Mouse (Mus musculus): ENCODE measurements at regions not wholly inside any gene's neighbourhood (a gene's known extent, or its start where the extent isn't known, plus 50 kb on each side); places are given as distances from the start of the nearest gene placed in this dataset.
"Not testable (repeated sequence)": the region's sequence is repeated elsewhere in the genome, so short reads cannot be mapped to it uniquely, and the experiment has no call there.

- H3K4me3 ChIP-seq (replicated peaks; ENCODE audit: low read length) = no peak overlapping the region
- no peaks in the 10 kb centered on the region for H3K4me1 ChIP-seq (replicated peaks; ENCODE audit: low read depth, low read length)
- no peaks in the 10 kb centered on the region for H3K36me3 ChIP-seq (ENCODE audit: insufficient read depth, low read length)
- H3K9me3 ChIP-seq (ENCODE audit: low read length) = no peaks in the 10 kb centered on the region
- TF ChIP-seq NANOG (IDR thresholded peaks at IDR 0.05; ENCODE audit: borderline replicate concordance, low read length) = no peak
- TF ChIP-seq POU5F1 (IDR thresholded peaks at IDR 0.05; ENCODE audit: borderline replicate concordance, low read length) = no peak
- TF ChIP-seq CTCF (conservative IDR thresholded peaks at IDR 0.05; ENCODE audit: low read length) = no peak
- H3K27me3 ChIP-seq (ENCODE audit: insufficient read depth, low read length) = no peaks in the 10 kb centered on the region
Observed at GRCm38 (mm10) chr16:49497521-49498010, 201.5 kb upstream of the Ift57 start.

GRCm38 (mm10) chr16:49500818-49501217 lies 198.2 kb upstream of the Ift57 start:
- no peaks in the 10 kb centered on the region for H3K9me3 ChIP-seq (ENCODE audit: low read length)
- no peak overlapping the region for H3K4me3 ChIP-seq (replicated peaks; ENCODE audit: low read length)
- no peak for TF ChIP-seq POU5F1 (IDR thresholded peaks at IDR 0.05; ENCODE audit: borderline replicate concordance, low read length)
- peak; percentile 67 for TF ChIP-seq CTCF (conservative IDR thresholded peaks at IDR 0.05; ENCODE audit: low read length)
- no peaks in the 10 kb centered on the region for H3K27me3 ChIP-seq (ENCODE audit: insufficient read depth, low read length)
- peaks cover 10% of the 10 kb centered on the region for H3K4me1 ChIP-seq (replicated peaks; ENCODE audit: low read depth, low read length)
- H3K36me3 ChIP-seq (ENCODE audit: insufficient read depth, low read length) = no peaks in the 10 kb centered on the region

- no peaks in the 10 kb centered on the region for H3K36me3 ChIP-seq (ENCODE audit: insufficient read depth, low read length)
- no peak overlapping the region for H3K4me3 ChIP-seq (replicated peaks; ENCODE audit: low read length)
- no peak for TF ChIP-seq NANOG (IDR thresholded peaks at IDR 0.05; ENCODE audit: borderline replicate concordance, low read length)
- no peak for TF ChIP-seq CTCF (conservative IDR thresholded peaks at IDR 0.05; ENCODE audit: low read length)
- TF ChIP-seq POU5F1 (IDR thresholded peaks at IDR 0.05; ENCODE audit: borderline replicate concordance, low read length) = no peak
- H3K27me3 ChIP-seq (ENCODE audit: insufficient read depth, low read length) = no peaks in the 10 kb centered on the region
- no peaks in the 10 kb centered on the region for H3K9me3 ChIP-seq (ENCODE audit: low read length)
- peaks cover 10% of the 10 kb centered on the region for H3K4me1 ChIP-seq (replicated peaks; ENCODE audit: low read depth, low read length)
Observed at GRCm38 (mm10) chr16:49503897-49504413, 195.1 kb upstream of the Ift57 start.

DNA sequence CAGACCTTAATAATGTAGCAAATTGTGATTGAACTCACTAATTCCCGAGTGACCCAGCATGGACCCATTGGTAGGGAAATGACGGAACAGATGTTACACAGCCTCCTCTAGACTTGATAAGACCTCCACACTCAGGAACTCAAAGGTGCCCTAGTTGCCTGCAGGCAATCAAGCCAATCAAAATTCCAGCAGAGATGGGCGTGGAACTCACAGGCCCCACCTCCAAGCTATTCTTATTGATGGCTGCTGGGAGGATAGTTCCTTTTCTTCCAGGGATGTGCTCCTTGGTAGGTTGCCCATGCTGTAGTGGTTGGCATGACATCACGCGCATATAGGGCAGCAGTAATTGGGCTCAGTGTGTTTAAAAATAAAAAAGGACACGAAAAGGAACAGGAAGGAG lies 194.4 kb upstream of the Ift57 start:
- Histone ChIP-seq H3K27me3 (ENCODE audit: insufficient read depth, low read length) (no peaks in the 10 kb centered on the region), H3K36me3 (ENCODE audit: insufficient read depth, low read length) (no peaks in the 10 kb centered on the region), H3K9me3 (ENCODE audit: low read length) (no peaks in the 10 kb centered on the region), H3K4me1 (replicated peaks; ENCODE audit: low read depth, low read length) (peaks cover 10% of the 10 kb centered on the region), H3K4me3 (replicated peaks; ENCODE audit: low read length) (no peak overlapping the region)
- TF ChIP-seq POU5F1 (IDR thresholded peaks at IDR 0.05; ENCODE audit: borderline replicate concordance, low read length) = no peak
- TF ChIP-seq NANOG (IDR thresholded peaks at IDR 0.05; ENCODE audit: borderline replicate concordance, low read length) = 0 out of 2 replicates have a peak, but pooled peaks have one; percentile 25

GRCm38 (mm10) chr16:49505271-49505670 lies 193.8 kb upstream of the Ift57 start:
- Histone ChIP-seq H3K4me3 (replicated peaks; ENCODE audit: low read length) (no peak overlapping the region), H3K9me3 (ENCODE audit: low read length) (no peaks in the 10 kb centered on the region), H3K27me3 (ENCODE audit: insufficient read depth, low read length) (no peaks in the 10 kb centered on the region), H3K4me1 (replicated peaks; ENCODE audit: low read depth, low read length) (peaks cover 10% of the 10 kb centered on the region), H3K36me3 (ENCODE audit: insufficient read depth, low read length) (no peaks in the 10 kb centered on the region)
- no peak for TF ChIP-seq POU5F1 (IDR thresholded peaks at IDR 0.05; ENCODE audit: borderline replicate concordance, low read length)
- no peak for TF ChIP-seq CTCF (conservative IDR thresholded peaks at IDR 0.05; ENCODE audit: low read length)
- no peak for TF ChIP-seq NANOG (IDR thresholded peaks at IDR 0.05; ENCODE audit: borderline replicate concordance, low read length)

GRCm38 (mm10) chr16:49518844-49519243 lies 180.2 kb upstream of the Ift57 start:
- TF ChIP-seq POU5F1 (IDR thresholded peaks at IDR 0.05; ENCODE audit: borderline replicate concordance, low read length) = no peak
- TF ChIP-seq NANOG (IDR thresholded peaks at IDR 0.05; ENCODE audit: borderline replicate concordance, low read length) = no peak
- no peak for TF ChIP-seq CTCF (conservative IDR thresholded peaks at IDR 0.05; ENCODE audit: low read length)

GRCm38 (mm10) chr16:49520411-49520810 lies 178.6 kb upstream of the Ift57 start:
- no peaks in the 10 kb centered on the region for H3K27me3 ChIP-seq (ENCODE audit: insufficient read depth, low read length)
- no peak overlapping the region for H3K4me3 ChIP-seq (replicated peaks; ENCODE audit: low read length)
- TF ChIP-seq POU5F1 (IDR thresholded peaks at IDR 0.05; ENCODE audit: borderline replicate concordance, low read length) = no peak
- no peak for TF ChIP-seq NANOG (IDR thresholded peaks at IDR 0.05; ENCODE audit: borderline replicate concordance, low read length)
- H3K9me3 ChIP-seq (ENCODE audit: low read length) = no peaks in the 10 kb centered on the region
- no peaks in the 10 kb centered on the region for H3K4me1 ChIP-seq (replicated peaks; ENCODE audit: low read depth, low read length)
- H3K36me3 ChIP-seq (ENCODE audit: insufficient read depth, low read length) = no peaks in the 10 kb centered on the region

More at GRCm38 (mm10) chr16:49518844-49519243, 180.2 kb upstream of the Ift57 start:
- Histone ChIP-seq H3K36me3 (ENCODE audit: insufficient read depth, low read length) (no peaks in the 10 kb centered on the region), H3K4me3 (replicated peaks; ENCODE audit: low read length) (no peak overlapping the region), H3K4me1 (replicated peaks; ENCODE audit: low read depth, low read length) (no peaks in the 10 kb centered on the region), H3K27me3 (ENCODE audit: insufficient read depth, low read length) (no peaks in the 10 kb centered on the region), H3K9me3 (ENCODE audit: low read length) (no peaks in the 10 kb centered on the region)

DNA sequence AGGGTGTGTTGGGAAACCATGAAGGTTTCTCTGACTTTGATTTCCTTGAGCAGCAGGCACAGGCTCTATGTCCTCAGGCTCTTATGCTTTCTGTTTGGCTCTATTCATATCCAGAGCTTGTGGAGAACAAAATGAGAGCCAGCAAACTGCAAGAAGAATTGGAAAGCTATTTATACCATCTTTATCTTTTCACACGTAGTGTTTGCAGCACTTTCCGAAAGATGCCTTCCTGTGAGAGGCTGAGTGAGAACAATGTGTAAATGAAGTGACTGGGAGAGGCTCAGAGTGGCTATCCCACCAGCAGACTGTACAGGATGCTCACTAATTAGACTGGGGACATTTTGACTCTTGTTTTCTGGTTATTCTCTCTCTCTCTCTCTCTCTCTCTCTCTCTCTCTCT lies 177.3 kb upstream of the Ift57 start:
- no peaks in the 10 kb centered on the region for H3K9me3 ChIP-seq (ENCODE audit: low read length)
- H3K27me3 ChIP-seq (ENCODE audit: insufficient read depth, low read length) = no peaks in the 10 kb centered on the region
- no peak for TF ChIP-seq CTCF (conservative IDR thresholded peaks at IDR 0.05; ENCODE audit: low read length)
- no peak for TF ChIP-seq POU5F1 (IDR thresholded peaks at IDR 0.05; ENCODE audit: borderline replicate concordance, low read length)
- TF ChIP-seq NANOG (IDR thresholded peaks at IDR 0.05; ENCODE audit: borderline replicate concordance, low read length) = no peak
- H3K4me3 ChIP-seq (replicated peaks; ENCODE audit: low read length) = no peak overlapping the region
- H3K36me3 ChIP-seq (ENCODE audit: insufficient read depth, low read length) = no peaks in the 10 kb centered on the region
- no peaks in the 10 kb centered on the region for H3K4me1 ChIP-seq (replicated peaks; ENCODE audit: low read depth, low read length)

GRCm38 (mm10) chr16:49522576-49522975 lies 176.5 kb upstream of the Ift57 start:
- no peaks in the 10 kb centered on the region for H3K4me1 ChIP-seq (replicated peaks; ENCODE audit: low read depth, low read length)
- no peaks in the 10 kb centered on the region for H3K27me3 ChIP-seq (ENCODE audit: insufficient read depth, low read length)
- no peak overlapping the region for H3K4me3 ChIP-seq (replicated peaks; ENCODE audit: low read length)
- H3K9me3 ChIP-seq (ENCODE audit: low read length) = no peaks in the 10 kb centered on the region
- H3K36me3 ChIP-seq (ENCODE audit: insufficient read depth, low read length) = no peaks in the 10 kb centered on the region
- TF ChIP-seq CTCF (conservative IDR thresholded peaks at IDR 0.05; ENCODE audit: low read length) (no peak), NANOG (IDR thresholded peaks at IDR 0.05; ENCODE audit: borderline replicate concordance, low read length) (no peak), POU5F1 (IDR thresholded peaks at IDR 0.05; ENCODE audit: borderline replicate concordance, low read length) (no peak)

DNA sequence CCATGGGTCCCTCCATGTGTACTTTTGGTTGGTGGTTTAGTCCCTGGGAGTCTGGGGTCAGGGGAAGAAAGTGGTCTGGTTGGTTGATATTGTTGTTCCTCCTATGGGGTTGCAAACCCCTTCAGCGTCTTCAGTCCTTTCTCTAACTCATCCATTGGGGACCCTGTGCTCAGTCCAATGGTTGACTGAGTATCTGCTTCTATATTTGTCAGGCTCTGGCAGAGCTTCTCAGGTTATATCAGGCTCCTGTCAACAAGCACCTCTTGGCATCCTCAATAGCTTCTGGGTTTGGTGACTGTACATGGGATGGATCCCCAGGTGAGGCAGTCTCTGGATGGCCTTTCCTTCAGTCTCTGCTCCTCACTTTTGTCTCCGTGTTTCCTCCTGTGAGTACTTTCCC lies 170.4 kb upstream of the Ift57 start:
- H3K36me3 ChIP-seq (ENCODE audit: insufficient read depth, low read length); H3K4me3 ChIP-seq (replicated peaks; ENCODE audit: low read length); H3K27me3 ChIP-seq (ENCODE audit: insufficient read depth, low read length); H3K9me3 ChIP-seq (ENCODE audit: low read length); H3K4me1 ChIP-seq (replicated peaks; ENCODE audit: low read depth, low read length): not testable (repeated sequence)

Measured in E14TG2a.4 (cell line).